Mouse (Mus musculus) gastrocnemius, adult 18-20 months (tissue): ENCODE results near the gene Cdca8. TPM values are rescaled to one million over a fixed set of nuclear protein-coding genes. Genes with fewer than 3 reads are reported as not detected.
"Not testable (repeated sequence)": the region's sequence is repeated elsewhere in the genome, so short reads cannot be mapped to it uniquely, and the experiment has no call there.

Experiments used
- DNase-seq: peaks from one replicate; pipeline ENCODE4 v3.0.0; 2021; ENCODE audit warnings: low spot score
- long read RNA-seq, 2 experiments: library from polyadenylated mRNA; stranded (forward); transcript quantifications; one replicate each; pipeline ENCODE4 v2.0.0; 2021
- total RNA-seq, 2 experiments: library from RNA; stranded (reverse); gene quantifications; 2 replicates each; pipeline ENCODE4 v1.2.3; 2021

Cdca8 gene
- under 1 TPM in 1 of 2 experiments, not detected in 1; 0.62 TPM for total RNA-seq
- long read RNA-seq, experiment 1 = 0 reads
- long read RNA-seq, experiment 2, partial matches to known transcripts = 0 of 1 reads
- long read RNA-seq, experiment 2, other reads (novel, unspliced or antisense) = 0 of 1 reads

DNA sequence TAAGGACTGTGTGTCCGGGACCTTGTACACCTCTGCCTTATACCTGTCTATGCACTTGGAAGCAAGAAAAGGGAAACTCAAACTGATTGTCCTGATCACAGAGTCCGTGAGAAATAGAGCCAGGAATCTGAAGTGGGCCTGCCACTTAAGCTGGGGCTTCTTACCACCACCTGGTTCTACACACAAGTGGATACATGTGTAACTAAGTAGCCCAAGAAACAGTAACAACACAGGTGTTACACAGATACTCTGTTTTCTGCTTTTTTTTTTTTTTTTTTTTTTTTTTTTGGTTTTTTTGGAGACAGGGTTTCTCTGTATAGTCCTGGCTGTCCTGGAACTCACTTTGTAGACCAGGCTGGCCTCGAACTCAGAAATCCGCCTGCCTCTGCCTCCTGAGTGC, at the start of gene Cdca8:
Gene Cdca8 (minus strand): TSS at position 101 of the 400 bp plus-strand sequence.
- not testable (repeated sequence) for DNase-seq

DNA sequence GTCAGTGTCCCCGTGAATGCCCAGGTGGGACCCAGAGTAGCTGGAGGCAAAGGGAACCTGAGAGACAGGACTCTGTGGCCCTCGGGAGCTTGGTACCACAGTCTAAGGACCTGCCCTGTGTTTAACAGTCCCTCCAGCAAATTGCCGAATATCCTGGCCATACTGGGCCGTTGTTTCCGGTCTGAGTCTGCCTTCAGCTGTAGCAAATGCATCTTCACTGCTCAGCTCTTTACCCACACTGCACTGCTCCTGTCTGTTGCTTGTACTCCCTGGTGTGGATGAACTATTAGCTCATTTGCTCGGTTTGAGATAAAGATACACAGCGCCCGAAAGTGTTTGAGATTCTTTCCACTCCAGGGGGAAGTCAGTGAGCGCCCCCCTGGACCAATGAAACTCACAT, 49.3 kb upstream of the Cdca8 start:
- no peak for DNase-seq

DNA sequence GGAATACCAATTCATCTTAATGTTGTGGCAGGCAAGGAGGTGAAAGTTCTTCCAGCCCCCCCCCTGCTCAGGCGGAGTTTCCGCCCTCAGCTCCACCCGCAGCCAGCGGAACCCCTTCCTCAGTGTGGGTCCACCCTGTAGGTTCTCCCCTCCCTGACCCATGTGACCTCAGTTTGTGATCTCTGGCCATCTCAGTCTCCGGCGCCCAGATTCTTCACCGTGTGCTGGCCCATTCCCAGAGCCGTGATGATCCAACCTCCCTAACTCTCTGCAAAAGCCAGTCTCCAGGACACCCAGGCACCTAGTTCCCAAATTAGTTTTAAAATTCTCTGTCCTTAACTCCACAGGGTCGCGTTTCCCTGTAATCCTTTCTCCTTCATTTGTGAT, 48.6 kb upstream of the Cdca8 start:
- DNase-seq = no peak

DNA sequence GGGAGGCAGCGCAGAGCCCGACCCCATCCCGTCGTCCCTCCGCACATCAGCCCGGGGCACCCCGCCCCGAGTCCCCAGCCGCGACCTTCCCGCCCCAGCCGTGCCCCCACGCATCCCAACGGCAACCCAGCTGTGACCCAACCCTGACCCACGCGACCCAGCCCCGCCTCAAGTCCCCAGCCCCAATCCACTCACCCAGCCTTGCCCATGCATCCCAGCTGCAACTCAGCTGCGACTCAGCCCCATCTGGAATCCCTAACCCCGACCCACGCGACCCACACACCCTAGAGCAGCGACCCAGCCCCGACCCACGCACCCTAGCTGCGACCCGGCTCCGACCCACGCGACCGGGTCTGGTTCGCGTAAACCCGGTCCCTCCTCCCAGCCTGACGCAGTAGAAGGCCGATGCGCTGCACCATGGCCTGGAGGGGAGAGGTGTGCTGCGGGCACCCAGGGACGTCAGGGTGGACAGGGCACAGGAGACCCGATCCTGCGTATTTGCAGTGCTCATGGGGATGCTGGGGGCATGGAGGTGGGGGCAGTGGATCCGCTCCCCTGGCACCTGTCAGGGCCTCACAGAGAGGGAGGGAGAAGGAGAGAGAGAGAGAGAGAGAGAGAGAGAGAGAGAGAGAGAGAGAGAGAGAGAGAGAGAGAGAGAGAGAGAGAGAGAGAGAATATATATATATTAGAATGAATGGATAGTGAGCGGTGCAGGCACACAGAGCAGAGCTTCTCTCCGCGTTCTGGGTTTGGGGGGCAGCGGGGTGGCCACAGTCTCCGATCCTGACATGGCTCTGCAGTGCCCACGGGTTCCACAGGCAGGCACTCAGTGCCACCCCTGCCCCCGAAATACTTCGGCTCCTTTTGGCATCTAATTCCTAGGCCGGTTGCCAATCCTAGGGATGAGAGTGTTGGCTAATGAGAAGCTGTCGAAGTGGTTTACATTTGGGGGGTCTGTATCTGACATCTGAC, 47.9 kb upstream of the Cdca8 start:
- DNase-seq = no peak

DNA sequence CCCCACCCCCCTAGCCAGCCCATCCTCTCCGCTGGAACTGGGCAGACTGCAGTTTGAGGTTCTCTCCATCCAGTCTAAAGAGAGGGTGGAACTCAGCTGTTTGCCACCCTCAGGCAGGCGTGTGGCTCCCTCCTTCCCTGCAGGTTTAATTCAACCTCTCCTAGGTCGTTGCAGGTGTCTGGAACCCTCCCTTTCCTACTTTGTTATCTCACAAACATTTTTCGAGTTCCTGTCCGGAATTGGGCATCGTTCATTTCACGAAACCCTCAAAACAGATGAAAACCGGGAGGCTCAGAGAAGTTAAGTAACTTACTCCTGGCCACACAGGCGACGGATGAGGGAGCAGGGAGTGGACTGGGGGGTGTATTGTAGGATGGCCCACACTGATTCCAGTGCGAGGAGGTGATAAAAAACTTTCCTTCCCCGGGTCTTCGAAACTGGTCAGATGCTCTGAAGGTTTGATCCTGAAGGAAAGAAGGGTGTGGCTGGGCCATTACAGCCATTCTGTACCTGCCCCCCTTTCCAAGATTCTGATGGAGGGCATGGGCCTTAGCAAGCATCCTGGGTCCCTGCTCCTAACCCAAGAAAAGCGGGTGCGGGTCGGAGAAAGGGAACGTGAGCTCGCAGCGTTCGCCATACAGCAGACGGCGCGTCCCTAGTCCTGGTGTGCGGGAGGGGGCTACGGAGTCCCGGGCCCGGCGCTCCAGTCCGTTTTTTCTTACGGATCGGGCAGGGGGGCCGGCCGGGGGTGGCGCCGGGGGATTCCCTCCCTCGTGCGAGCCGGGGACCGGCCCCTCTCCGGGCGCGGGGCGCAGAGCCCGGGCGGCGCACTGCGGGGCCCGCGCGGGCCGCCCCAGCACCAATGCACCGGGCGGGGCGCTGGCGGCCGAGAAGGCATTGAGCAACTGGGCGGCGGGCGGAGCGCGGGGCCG, 46.8 kb upstream of the Cdca8 start, which contains the start of gene Rspo1:
Gene Rspo1 (plus strand): TSS at position 760 of the 932 bp plus-strand sequence.
- no peak for DNase-seq

DNA sequence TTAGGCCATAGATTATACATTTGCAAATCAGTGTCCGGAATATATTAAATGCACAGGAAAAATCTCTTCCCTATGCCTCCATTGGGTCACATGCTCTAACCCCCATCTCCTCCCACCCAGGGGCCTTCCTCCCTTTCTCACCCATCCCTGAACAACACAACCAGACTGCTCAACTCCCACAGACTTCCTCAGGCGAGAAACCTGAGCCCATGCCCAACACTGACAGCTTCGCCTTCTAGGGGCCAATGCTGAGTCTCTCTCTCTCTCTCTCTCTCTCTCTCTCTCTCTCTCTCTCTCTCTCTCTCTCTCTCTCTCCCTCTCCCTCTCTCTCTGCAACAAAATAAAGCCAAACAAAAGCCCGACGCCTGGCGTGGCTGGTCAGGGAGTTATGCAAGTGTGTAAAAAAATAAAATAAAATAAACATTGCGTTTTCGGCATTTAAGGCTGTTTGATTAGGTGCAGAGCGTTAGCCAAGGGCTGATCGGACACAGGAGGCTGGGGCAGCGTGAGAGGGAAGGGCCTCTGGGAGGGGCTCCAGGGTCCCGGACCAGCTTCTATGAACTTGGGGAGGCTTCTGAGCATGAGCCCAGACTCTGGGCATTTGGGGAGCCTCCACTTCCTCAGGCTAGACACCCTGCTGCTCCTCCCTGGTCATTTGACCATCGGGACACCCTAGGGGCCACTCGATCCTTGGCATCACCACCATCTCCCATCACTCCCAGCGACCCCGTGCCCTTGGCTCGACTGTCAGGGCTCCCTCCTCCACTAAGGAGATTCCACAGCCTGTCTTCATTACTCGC, 46.0 kb upstream of the Cdca8 start:
- DNase-seq = no peak

DNA sequence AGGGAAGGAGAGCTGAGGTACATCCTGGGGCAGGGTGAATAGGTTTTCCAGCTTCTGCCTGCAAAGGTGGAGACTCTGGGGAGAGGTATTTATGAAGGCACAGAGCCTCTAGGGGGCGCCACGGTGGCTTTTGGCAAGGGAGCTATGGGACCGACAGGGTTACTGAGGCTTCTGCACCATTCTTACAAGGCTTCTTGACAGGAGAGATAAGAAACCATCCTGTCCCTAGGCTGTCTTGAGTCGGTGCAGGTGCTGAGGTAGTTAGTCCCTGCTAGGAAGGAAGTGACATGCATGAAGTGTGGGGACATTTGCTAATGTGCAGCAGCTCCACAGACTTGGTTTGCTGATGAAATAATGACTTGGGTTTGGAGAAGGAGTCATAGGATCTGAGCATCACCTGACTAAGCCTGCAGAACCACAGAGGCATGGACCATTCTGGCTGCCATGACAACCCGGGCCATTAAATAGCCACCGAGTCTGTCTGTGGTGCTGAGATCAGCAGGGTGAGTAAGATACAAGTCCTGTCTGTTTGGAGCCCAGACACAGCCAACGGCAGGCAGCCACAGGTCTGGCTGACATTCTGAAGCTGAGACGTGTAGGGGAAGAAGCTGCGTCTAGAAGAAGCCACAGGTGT, 44.9 kb upstream of the Cdca8 start:
- DNase-seq = no peak

DNA sequence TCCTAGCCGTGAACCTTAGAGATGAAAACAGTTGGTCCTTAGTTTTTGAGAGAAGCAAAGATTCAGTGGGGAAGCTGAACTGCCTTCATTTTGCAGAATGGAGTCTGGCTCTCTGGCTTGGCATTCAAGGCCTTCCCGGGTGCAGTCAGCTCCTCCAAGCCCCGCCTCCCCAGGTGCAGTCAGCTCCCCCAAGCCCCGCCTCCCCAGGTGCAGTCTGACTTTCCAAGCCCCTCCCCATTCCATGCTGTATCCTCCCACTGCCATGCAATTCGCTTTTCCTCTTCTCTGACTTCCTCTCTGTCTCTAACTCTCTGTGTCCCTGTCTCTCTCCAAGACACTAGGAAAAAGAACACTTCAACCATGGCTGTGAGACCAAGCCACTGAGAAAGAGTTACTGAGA, 39.1 kb upstream of the Cdca8 start:
- no peak for DNase-seq

DNA sequence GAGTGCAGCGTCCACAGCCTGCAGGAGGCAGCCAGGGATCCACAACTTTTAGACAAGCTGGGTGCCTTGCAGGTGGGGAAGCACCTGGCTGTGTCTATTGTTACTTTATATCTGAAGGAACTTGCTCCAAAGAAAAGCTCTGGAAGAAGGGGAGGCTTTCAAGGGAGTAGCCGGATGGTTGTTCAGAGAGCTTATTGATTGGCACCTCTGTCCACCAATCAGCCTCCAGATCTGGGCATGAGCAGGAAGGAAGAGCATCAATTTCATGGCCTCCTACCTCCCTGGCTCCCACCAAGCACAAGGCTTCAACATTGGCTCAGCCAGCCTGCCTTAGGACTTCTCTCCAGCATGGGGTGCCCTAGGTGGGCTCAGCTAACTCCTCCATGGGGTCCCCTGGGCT, 34.2 kb upstream of the Cdca8 start:
- no peak for DNase-seq

DNA sequence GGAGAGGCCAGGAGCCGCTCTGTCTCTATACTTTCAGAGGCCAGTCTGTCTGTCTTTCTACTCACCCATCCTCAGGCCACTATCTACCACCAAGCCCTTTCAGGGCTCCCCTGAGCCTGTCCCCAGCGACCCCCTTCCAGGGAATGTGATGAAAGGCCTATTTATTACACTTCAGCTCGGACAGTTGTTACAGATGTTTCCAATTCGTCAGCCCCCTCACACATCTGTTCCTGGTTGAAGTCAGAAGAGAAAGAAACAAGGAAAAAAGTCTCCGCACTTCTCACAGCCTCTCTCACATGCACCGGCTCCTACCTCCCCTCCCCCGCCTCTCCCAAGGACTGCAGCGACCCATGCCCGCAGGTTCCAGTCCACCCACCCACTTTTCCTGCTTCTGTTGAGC, 33.2 kb upstream of the Cdca8 start:
- no peak for DNase-seq

DNA sequence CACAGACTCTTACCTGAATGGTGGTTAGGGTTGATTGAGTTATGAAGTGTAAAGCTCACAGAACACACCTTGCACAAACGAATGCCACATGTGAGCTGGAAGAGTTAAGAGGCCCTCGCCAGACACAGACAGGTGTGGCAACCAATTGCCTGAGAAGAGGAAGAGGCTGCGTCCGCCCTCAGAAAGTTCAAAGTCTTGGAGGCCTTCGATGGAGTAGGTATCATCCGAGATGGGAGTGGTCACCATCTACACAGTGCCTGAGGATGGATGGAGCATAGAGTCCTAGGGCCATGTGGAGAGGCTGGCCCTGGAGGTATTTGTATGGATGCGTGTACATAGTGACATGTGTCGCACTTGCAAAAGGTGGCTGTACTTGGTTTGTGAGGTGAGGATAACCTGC, 32.0 kb upstream of the Cdca8 start:
- DNase-seq = no peak

DNA sequence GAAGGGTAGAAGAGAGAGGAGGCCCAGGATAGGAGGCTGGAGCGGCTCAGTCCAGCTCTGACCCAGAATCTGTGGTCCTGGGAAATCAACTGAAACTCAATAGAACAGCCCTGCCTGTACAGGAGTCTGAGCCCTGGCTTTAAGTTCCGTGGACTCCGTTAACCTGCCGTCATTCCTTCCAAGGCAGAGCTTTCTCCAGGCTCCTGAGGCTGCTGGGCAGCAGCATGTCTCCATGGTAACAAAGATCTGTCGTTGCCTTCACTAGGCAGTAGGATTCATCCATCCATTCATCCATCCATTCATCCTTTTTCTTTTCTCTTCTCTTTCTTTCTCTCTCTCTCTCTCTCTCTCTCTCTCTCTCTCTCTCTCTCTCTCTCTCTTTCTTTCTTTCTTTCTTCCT, 31.6 kb upstream of the Cdca8 start:
- DNase-seq = no peak

DNA sequence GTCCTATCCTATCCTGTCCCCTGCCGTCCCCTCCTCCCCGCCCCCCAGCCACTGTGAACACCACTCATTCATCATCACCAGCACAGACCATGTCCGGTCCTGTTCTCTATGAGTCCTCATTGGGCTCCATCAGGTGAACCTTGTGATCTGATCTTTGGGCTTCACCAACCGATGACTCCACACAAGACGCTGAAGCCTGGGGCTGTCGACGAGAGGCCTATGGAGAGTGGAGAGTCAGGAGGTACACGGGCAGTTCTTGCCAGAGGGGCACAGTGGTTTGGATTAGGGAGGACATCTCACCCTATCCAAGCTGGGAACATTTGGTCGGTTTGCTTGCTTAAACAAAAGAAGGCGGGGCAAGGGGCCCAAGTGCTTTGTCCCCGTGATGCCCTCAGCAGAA, 31.1 kb upstream of the Cdca8 start:
- no peak for DNase-seq

DNA sequence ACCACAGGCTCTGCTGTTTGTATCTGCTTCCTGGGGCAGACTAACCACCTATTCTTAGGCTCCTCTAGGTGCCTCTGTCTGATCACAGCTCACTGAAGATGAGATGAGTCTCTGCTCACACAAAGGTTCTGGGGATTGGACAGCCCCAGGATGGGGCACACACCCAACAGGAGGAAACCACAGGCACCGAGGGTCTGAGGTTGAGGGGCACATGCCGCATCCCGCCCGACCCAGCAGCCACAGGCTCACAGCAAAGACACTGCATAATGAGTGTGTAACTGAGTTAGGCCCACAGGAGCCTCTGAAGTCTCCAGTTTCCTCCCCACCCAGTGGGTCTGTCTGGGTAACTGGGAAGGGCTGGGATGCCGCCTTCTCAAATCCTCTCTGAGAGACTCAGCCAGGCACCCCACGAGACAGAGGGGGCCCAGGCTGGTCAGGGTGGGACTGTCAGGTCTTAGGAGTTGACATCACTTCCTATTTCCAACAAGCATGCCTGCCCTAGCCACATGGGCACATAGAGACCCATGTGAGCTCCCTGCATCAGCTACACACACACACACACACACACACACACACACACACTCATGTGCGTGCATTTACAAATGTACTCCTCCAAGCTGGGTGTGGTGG, 30.2 kb upstream of the Cdca8 start:
- DNase-seq = no peak

DNA sequence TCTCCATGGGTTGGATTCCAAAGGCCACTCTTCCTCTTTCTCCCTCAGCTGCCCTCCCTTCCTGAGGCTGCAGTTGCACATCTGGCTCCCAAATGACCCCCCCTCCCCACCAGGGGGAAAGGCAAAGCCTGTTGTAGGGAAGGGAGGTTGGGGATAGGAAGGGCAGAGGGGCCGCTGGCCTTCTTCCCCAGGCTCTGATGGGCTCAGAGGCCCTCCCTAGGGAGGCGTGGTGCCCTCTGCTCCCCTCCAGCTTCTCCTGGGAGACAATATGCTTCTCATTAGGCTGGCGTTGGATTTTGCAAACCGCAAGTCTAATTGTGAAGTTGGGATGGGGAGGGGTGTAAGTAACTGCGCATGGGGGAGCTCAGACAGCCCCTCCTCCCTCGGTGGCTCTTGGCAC, 29.6 kb upstream of the Cdca8 start:
- no peak for DNase-seq

DNA sequence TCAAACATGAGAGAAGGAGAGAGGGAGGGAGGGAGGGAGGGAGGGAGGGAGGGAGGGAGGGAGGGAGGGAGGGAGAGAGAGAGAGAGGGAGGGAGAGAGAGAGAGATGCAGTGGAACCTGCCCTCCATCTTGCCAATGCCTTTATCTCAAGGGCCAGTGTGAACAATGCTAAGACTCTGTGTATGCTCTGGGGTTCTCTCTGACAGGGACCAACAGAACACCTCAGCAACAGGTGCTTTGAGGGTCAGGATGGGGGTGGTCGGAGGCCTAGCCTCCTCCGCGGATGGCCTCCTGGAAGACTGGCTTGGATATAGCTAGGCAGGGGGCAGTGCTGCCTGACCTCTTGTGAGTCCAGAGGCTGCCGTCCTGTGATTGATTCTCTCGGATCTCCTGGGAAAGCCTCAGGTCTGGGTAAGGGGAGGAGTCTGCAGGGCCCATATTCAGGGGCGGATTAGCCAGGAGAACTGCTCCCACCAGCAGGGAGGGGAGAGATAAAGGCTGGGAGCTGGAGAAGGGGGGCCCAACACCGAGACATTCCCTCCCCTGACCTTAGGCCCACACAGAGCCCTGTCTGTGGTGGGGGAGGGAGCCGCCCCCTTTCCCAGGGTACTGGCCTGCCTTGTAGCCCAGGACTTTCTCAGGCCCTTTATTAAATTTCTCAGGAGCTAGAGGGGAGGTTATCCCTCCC, 25.9 kb upstream of the Cdca8 start:
- no peak for DNase-seq

DNA sequence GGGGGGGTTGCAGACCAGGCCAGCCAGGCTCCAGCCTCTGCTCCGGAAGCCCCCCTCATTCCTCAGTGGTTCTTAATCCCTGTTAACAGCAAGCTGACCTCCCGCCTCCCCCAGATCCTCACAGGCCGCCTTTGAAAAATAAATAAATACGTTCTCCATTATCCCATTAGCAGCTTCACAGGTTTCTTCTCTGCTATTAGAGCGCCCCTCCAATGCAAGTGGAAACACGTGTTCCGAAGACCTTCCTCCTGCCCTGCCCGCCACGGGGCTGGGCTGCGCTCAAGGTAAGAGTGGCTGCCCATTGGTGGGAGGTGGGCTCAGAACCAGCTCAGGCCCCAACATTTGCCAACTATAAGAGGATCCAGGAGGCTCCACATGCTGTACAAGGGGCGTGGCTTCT, 23.5 kb upstream of the Cdca8 start:
- no peak for DNase-seq

DNA sequence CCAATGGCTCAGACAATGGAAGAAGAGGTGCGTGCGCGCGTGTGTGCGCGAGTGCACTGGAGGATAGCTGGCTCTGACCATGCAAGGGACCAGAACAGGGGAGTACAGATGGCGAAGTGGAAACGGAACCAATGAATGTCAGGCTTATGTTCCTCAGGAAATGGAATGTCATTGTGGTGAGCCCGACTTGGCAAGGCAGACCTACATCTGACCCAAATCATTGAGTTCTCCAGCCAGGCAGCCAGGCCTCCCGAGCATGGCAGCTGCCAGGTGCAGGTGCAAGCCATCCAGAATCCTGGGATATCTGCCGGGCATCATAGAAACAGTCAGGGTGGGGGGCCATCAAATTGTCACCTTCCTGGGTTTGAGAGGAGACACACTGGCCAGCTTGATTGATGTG, 21.8 kb upstream of the Cdca8 start:
- no peak for DNase-seq

DNA sequence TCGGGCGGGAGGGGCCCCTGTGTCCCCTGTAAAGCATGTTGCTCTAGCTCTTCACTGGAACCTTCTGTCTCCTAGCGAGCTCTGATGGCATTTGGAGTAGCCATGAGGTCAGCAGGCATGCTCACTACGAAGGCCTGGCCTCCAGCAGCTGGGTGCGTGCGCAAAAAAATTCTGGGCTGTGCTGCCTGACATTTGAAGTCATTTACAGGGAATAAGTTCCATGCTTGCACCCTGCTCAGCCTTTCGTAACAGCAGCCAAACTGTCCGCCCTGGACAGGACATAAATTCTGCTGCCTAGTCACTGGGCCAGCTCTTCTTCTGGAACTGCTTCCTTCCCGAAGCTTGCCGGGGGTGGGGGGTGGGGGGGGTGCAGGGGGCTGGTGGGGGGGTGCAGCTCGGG, 20.0 kb upstream of the Cdca8 start:
- no peak for DNase-seq

DNA sequence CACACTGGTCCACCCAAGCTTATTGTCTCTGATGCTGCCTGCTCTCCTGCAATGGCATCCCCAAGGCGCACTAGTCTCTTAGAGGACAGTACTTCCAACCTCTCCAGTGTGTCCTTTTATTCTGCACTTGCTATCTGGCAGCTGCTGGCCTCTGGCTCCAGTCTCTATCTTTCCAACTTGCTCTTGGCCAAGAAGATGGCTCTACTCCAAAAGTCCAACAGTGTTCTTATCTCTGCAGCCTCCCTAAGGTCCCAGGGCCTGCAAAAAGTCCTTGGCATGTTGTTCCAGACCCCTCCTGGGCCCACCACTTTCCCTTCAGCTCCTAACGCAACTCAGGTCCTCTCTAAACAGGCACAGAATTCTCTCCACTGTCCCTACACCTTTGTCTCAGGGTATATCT, 18.2 kb upstream of the Cdca8 start:
- no peak for DNase-seq
